Mouse (Mus musculus) urinary bladder, adult 2 months (tissue): Measurements from ENCODE around the gene Gm37240. TPM values are rescaled to one million over a fixed set of nuclear protein-coding genes. Genes with fewer than 3 reads are reported as not detected.
A peak's percentile ranks its signal among the peaks of the same experiment; 100 is the strongest.
"Not testable (repeated sequence)": the region's sequence is repeated elsewhere in the genome, so short reads cannot be mapped to it uniquely, and the experiment has no call there.

ENCODE experiments used
- DNase-seq: peaks from one replicate; pipeline ENCODE4 v3.0.0; 2022; ENCODE audit warnings: low spot score
- polyA plus RNA-seq: library from polyadenylated mRNA; depleted of rRNA; stranded (reverse); fragments of >200 nt; gene quantifications from 2 replicates; pipeline ENCODE4 v1.2.3, GENCODE M21; 2012

The Gm37240 gene
- polyA plus RNA-seq, 1 experiment = 1.5 TPM

- DNase-seq = no peak
These were observed 1285.3 kb downstream of the Gm37240 start for GRCm38 (mm10) chr3:84601870-84602495.

- no peak for DNase-seq
These were observed 1288.6 kb downstream of the Gm37240 start for GRCm38 (mm10) chr3:84598756-84599155.

DNA sequence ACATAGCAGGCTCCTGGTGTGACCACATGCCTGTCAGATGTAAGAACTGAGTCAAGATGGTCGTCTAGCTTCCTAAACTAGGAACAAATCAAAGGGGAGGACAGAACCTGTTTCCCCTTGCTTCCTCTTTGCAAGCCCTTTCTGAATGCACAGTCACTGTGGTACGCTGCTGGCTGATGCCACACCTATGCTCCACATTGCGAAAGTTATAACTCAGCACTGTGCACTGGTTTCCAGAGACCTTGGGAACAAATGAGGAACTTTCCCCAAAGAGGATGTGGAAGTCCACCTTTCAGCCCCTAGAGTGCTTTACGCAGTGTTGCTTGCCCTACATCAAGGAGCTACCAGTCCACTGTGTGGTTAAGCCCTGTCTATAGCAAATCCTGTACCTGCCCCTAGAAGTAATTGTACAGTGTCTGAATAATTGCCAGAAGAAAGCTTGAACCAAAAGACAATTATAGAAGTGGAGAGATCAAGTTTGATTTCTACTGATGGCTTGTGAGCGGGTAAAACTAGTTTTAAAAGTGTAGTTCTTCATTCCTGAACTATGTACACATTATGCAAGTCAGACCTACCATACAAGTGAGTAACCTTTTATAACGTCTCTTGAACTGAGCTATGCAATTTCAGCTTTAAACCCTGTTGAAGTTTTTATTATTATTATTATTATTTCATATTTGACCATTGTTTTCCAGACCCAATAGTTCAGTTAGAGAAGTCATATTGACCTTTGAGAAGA lies 1289.2 kb downstream of the Gm37240 start:
- DNase-seq = no peak

DNA sequence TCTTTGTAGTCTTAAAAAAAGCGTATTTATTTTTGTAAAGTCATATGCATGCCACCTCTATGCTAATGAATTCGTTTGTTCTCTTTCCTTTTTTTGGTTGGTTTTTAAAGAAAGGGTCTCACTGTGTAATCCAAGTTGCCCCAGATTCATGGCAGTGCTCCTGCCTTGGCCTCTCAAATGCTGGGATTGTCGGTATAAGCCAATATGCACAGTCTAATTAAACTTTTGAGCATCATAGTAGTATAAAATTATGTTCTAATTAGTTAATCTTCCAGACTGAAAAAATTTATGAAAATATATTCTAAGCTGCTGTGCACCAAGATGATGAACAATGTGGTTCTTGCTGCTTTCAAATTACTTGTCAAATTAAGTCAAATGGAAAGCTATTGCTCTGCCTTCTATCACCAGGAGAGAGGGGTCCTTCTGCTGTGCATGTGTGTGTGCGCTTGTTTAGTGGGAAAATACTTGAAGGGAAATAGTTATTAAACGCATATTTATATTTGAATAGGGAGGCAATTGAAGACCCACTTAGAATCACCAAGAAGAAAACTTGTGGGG lies 1291.6 kb downstream of the Gm37240 start:
- no peak for DNase-seq

DNA sequence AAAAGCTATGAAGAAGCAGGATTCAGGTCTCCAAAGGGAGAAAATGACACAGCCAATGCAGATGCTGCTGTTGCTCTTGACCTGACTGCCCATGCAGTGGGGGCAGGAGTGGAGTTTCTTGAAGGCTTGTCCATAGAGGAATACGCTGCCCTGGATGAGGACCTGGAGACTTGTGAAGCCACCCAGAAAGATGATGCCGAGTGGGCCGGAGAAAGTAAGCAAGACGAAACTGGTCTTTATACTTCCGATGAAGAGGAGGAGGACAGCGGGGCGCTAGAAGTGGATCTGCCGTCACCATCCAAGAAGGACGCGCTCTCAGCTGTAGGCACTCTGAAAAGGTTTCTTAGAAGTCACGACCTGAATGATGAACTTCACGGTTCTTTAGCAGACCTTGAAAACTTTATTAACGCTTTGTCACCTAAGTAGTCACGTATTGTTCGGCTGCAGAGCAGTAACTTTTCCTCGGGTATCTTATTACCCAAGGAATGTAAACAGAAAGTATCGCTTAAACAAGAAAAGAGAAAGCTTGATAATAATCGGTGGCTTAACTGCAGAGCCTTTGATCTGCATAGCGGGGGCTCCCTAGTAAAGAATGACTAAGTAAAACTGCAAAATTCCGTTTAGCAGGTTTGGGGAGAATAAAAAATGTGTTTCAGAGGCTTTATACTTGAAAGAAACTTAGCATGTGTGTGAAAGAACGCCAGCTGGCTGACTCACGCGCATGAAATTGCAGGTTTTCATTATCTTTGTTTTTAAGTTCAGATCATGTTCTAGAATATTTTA lies 1292.2 kb downstream of the Gm37240 start:
- DNase-seq = no peak

- DNase-seq = no peak
These were observed 1294.0 kb downstream of the Gm37240 start, which contains the start of gene Tigd4 for GRCm38 (mm10) chr3:84593274-84593673. Gene Tigd4, plus strand, starts transcription at chr3:84593574.

DNA sequence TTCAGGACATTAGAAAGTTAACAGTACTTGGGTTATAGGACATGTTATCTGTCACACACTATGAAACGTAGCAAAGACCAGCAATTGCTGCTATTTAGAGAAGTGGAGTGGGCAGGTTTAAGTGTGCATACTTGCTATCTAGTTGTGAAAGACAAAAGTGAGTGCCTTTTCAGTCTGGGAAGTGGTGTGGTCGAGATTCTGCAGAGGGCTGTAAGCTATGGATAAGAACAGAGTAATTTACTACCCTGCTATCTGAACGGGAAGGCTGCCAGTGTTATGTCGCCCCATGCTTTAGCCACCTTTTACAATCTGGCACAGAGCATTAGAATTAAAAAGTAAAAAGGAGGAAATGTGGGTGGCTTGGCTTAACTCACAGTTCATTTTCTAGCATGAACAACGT lies 1300.6 kb downstream of the Gm37240 start:
- DNase-seq = no peak

DNA sequence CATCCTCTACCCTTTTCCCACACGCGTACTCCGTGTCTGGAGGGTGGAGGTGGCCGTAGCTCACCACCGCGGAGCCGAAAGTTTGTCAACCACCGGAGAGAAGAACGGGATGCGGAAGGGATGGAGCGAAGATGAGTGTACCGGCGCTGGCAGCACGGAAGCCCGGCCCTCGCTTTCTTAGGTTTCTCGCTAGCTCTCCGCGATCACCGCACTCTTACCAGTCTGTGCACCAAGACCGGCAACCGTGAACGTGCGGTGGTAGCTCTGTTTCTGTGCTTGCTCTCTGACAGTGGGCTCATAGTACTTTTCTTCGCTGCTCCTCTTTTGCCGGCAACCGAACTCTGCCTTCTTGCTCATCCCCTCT lies 1304.4 kb downstream of the Gm37240 start:
- no peak for DNase-seq

DNA sequence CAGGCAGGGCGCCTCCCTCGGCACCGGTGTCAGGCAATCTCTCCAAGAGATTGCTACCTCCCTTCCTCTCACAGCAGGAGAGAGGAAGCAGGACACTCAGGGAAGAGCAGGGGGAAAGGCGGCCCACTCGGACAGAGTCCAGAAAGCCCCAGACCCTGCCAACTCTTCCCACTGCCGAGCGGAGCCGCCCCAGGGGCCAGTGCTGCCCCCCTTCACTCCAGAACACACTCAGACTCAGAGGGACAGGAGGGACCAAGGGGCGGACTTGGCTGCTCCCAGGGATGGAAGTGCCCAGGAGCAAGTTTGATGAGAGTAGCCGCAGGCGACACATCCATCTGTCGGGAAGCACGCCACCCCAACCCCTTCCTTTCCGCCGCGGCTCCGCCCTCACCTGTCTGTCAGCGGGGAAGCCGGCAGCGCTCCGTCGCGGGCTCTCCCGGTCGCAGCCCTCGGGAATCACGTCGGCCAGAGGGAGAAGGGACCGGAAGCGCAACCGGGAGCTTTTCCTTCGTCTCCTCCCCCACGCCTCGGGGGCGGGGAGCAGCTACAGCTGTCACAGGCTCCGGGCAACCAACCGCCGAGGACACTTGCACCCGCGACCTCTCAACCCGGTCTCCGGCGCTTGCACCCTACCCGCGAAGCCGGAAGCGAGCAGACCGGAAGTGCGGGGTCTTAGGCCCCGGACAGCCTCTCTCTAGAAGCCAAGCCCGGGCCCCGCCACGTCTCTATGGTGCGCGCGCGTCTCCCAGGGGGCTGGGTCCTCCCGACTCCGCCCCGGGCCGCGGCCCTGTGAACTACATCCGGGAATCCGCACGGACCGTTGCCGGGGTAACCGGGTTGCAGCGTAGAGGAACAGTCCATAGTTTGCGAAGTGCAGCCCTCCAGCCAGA lies 1305.0 kb downstream of the Gm37240 start, which contains the start of gene Arfip1:
Arfip1 (minus strand) TSS at position 603 of the 890 bp plus-strand sequence.
- DNase-seq = peak; percentile 97

DNA sequence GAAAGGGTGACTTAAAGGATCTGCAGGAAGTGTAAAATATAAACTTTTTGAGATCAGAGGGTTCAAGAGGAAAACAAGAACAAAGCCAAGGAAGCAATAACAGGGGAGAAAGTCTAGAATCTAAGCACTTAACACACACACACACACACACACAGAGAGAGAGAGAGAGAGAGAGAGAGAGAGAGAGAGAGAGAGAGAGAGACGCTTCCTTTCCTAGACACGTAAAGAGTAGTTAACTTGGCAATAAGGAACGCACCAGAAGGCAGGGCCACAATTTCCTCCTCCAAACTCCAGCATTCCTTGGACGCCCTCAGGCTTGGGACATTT lies 1305.7 kb downstream of the Gm37240 start:
- DNase-seq = no peak

DNA sequence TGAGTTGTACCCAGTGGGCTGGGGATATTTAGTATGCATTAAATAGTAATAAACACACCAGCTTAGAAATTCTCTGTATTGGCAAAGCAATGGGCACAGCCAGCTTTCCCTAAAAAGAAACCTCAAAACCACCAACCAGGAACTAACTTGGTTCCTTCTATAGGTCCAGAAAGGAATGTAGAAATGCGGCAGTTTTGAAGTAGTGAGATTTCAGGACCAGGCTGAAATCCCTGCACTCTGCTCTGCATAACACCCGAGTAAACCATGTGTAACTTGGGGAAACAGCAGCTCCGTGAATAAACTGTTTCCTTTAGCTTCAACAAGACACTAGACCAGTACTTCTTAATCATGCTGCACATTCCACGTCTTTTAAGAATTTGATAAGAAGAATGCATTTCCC lies 1306.6 kb downstream of the Gm37240 start:
- DNase-seq = no peak

DNA sequence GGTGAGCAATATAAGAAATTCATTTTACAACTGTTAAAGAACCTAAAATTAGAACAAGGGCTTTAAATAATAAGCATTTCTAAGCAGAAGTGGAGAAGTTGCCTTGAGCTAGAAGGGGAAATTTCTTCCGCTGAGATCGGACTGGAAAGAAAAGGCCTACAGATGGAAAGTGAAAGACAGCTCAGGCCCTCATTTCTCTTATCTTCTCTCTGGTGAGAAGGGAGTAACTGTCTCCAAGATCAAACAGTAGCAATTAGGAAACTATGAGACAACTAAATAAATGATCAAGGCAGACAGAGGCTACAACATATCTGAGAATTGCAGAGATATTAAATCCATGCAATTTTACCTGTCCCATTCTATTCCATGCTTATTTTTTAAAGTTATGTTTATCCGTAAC lies 1316.8 kb downstream of the Gm37240 start:
- no peak for DNase-seq

GRCm38 (mm10) chr3:84569587-84569986 lies 1317.7 kb downstream of the Gm37240 start:
- DNase-seq = no peak

DNA sequence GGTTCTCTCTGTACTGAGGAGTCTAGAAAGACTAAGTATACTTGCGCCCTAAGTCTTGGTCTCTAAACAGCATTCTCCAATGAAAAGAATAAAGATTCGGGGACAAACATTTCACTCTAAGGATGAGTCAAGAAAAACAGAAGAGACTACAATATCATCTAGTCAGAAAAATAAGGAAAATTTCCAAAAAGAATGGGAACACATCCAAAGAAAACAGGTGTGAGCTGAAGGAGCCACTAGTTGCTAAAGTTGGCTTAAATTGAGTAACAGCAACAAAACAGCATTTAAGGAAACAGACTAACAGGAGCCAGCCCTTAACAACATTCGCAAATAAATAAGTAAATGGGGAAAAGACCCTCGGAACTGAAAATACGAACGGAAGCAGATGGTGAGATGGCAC lies 1318.8 kb downstream of the Gm37240 start:
- no peak for DNase-seq

DNA sequence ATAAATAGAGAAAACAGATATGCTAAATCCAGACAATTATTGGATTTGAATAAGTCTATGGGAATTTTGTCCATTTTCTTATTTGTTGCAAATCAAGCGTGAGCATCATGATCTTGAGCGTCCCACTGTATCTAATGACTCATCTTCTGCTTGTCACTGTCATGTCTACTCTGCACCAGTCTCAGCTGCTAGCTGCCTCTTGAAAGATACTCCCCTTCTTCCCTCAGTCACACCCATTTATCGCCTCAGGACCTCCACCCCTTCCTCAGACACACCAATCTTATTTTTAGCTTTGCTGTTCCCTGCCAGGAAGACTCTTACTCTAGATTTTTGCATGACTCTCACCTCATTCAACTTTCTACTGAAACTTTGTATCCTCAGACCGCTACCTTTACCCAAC lies 1323.9 kb downstream of the Gm37240 start:
- DNase-seq = no peak

GRCm38 (mm10) chr3:84562911-84563310 lies 1324.4 kb downstream of the Gm37240 start:
- DNase-seq = not testable (repeated sequence)

DNA sequence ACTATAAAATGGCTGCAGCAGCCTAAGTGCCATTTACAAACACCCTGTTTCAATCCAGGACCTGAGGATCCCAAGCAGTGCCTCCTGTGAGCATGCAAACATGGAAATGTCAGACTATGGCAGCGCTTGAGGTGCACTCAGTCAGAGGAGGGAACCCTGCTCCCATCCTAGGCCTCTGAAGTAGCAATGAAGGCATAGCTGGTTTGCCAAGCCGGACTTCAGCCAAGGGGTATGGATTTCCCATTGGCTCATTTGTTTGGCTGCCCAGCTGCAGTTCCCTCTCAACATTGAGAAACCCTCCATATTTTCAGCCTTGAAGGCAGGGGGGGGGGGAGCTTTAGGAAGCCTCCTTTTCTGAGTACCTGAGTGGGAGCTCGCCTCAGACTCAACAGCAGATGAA lies 1329.0 kb downstream of the Gm37240 start:
- no peak for DNase-seq

DNA sequence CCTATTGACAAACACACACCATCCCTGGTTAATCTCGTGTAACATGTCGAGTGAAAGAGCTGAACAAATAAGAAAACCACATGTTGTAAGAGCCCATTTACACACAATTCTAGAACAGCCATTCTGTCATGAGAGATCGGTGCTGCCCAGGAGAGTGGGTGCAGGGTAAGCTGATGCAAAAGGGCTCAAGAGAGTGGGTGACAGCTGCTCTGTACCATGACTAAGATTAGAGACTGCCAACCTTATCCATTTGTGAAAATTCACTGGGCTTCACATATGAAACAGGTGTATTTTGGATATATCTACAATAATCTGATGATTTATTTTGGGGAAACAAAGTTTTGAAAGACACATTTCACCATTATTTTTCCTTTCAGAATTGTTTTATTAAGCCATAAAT lies 1331.5 kb downstream of the Gm37240 start:
- DNase-seq = no peak

DNA sequence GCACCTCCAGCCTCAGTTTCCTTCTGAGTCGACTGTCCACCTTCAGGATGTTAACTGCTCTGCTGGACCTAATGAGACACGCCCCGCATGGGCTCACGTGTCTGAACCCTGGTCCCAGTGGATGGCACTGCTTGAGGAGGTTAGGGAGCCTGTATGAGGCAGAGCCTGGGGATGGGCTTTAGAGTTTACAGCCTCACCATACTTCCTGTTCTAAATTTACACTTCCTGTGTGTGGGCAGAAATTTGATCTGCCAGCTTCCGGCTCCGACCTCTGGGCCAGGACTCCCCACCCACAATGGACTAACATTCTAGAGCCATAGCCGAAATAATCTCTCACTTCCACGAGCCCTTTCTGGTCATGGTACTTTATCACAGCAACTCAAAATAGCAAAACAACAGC lies 1340.1 kb downstream of the Gm37240 start:
- DNase-seq = no peak

DNA sequence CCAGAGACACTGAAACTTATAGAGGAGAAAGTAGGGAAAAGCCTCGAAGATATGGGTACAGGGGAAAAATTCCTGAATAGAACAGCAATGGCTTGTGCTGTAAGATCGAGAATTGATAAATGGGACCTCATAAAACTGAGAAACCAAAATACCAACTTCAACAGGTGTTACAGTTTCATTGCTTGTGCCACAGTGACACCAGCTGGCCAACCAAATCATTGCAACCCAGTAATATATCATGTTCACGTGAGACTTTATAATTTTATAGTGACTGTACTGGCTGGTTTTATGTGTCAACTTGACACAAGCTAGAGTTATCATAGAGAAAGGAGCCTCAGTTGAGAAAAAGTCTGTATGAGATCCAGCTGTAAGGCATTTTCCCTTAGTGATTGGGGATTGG lies 1344.9 kb downstream of the Gm37240 start:
- DNase-seq = not testable (repeated sequence)

DNA sequence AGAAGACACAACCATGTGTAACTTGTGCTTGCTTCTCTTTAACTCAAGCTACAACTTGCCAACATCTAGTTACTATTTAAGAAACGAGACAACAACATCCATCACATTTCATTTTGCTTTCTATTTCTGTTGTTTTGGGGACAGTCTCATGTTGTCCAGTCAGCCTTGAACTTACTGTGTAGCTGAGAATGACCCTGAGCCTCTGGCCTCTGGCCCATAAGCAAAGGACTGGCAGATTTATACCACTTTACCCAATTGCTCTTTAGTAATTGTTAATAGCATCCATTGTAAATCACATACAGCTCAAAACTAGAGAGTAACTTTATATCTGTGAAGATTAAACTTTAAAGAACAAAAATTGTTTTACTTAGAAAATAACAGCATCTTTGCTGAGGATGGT lies 1345.4 kb downstream of the Gm37240 start:
- no peak for DNase-seq

DNA sequence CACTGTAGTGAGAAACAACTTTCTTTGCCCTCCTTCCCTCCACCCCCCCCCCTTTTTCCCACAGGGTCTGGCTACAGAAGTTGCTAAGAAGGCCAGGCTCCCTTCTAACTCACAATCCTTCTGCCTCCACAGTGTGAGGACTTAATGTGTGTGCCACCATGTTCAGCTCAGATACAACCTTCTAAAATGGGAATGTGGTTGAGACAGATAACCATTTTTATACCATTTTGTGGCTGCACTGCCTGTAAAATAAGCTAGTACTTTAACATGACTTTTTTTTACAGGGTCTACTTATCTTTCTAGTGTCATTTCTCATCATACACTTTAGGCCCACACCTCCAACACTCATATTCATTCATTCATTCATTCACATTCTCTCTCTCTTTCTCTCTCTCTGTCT lies 1346.7 kb downstream of the Gm37240 start:
- no peak for DNase-seq
